Mouse (Mus musculus): ENCODE measurements around the gene Ctns. TPM values are rescaled to one million over a fixed set of nuclear protein-coding genes. Genes with fewer than 3 reads are reported as not detected.

Gene Ctns
- total and polyA plus RNA-seq, 3 experiments: 4.8 to 5.9 (median 5.2) TPM

- H3K27ac ChIP-seq (ENCODE audit: insufficient read depth, low read depth): no peak overlapping the region
These were observed 20.9 kb downstream of the Ctns start for GRCm38 (mm10) chr11:73177895-73178294.

GRCm38 (mm10) chr11:73177509-73177875, 21.4 kb downstream of the Ctns start:
- H3K36me3 ChIP-seq (replicated peaks in 1 of 2; ENCODE audit: control insufficient read depth in 1 of 2, insufficient read depth in 1 of 2, low read length in 1 of 2): peaks cover 3 to 28% of the 10 kb centered on the region in 2 experiments
- peak; percentile 14 for DNase-seq (ENCODE audit: extremely low read depth)
- no peaks in the 10 kb centered on the region for H3K9me3 ChIP-seq (replicated peaks; ENCODE audit: low read length)
- in situ Hi-C loops (cut with MboI; ENCODE audit: low pct_ligation_motif_present, low pct_unique_long_range_greater_than_20kb, low sequenced_read_pairs) (no loop called here), dilution Hi-C loops (cut with MboI; ENCODE audit: extremely low pct_ligation_motif_present, extremely low pct_unique_long_range_greater_than_20kb, low sequenced_read_pairs) (no loop called here)
- peak overlapping the region; percentile 25 for H3K9ac ChIP-seq (ENCODE audit: insufficient read depth, low read depth)
- H3K27ac ChIP-seq (ENCODE audit: insufficient read depth, low read depth): no peak overlapping the region
- H3K27me3 ChIP-seq (replicated peaks): peaks cover 30% of the 10 kb centered on the region
- H3K4me2 ChIP-seq (ENCODE audit: insufficient read depth, low read depth, poor library complexity, severe bottlenecking): peak overlapping the region; percentile 86
- TF ChIP-seq POLR2AphosphoS2 (IDR thresholded peaks at IDR 0.05; ENCODE audit: low read depth, low read length): no peak
- no peak for TF ChIP-seq MAZ (IDR thresholded peaks at IDR 0.05; ENCODE audit: low read depth, low read length)
- TF ChIP-seq ZC3H11A (IDR thresholded peaks at IDR 0.05; ENCODE audit: low read depth, low read length): no peak
- no peak for TF ChIP-seq ETS1 (conservative IDR thresholded peaks at IDR 0.05; ENCODE audit: low read depth, low read length)
- TF ChIP-seq HCFC1 (IDR thresholded peaks at IDR 0.05; ENCODE audit: low read depth, low read length): no peak
- no peak for TF ChIP-seq IRF4 (IDR thresholded peaks at IDR 0.05; ENCODE audit: low read depth, low read length)
- TF ChIP-seq TBP (conservative IDR thresholded peaks at IDR 0.05; ENCODE audit: low read depth, low read length): no peak
- TF ChIP-seq SMC3 (IDR thresholded peaks at IDR 0.05; ENCODE audit: low read depth, low read length): no peak
- TF ChIP-seq RCOR1 (conservative IDR thresholded peaks at IDR 0.05; ENCODE audit: low read depth, low read length): no peak
- TF ChIP-seq BHLHE40 (IDR thresholded peaks at IDR 0.05; ENCODE audit: low read depth, low read length): no peak
- TF ChIP-seq USF2 (conservative IDR thresholded peaks at IDR 0.05; ENCODE audit: low read depth, low read length): no peak
- H3K4me3 ChIP-seq (replicated peaks in 1 of 3; ENCODE audit: low read depth in 2 of 3, low read length in 2 of 3, poor library complexity in 1 of 3): peak overlapping the region; percentile 64 to 70 (median 68)
- peaks cover 27% of the 10 kb centered on the region for H3K79me2 ChIP-seq (replicated peaks; ENCODE audit: control insufficient read depth, extremely low read depth, insufficient read depth, poor library complexity, severe bottlenecking)
- H3K4me1 ChIP-seq (ENCODE audit: control insufficient read depth in 1 of 2, insufficient read depth in 2 of 2): peaks cover 0 to 31% of the 10 kb centered on the region in 2 experiments; a peak in 2 of 4 replicates

More at GRCm38 (mm10) chr11:73177895-73178294, 20.9 kb downstream of the Ctns start:
- Histone ChIP-seq H3K9ac (ENCODE audit: insufficient read depth, low read depth) (peak overlapping the region; percentile 25; the same call in 1 of the 2 replicates), H3K4me2 (ENCODE audit: insufficient read depth, low read depth, poor library complexity, severe bottlenecking) (peak overlapping the region; percentile 86), H3K9me3 (replicated peaks; ENCODE audit: low read length) (no peaks in the 10 kb centered on the region), H3K27me3 (replicated peaks) (peaks cover 30% of the 10 kb centered on the region), H3K4me3 (replicated peaks in 1 of 3; ENCODE audit: low read depth in 2 of 3, low read length in 2 of 3, poor library complexity in 1 of 3) (peak overlapping the region; percentile 22 to 70 (median 64)), H3K36me3 (replicated peaks in 1 of 2; ENCODE audit: control insufficient read depth in 1 of 2, insufficient read depth in 1 of 2, low read length in 1 of 2) (peaks cover 3 to 23% of the 10 kb centered on the region in 2 experiments), H3K79me2 (replicated peaks; ENCODE audit: control insufficient read depth, extremely low read depth, insufficient read depth, poor library complexity, severe bottlenecking) (peaks cover 27% of the 10 kb centered on the region), H3K4me1 (ENCODE audit: control insufficient read depth in 1 of 2, insufficient read depth in 2 of 2) (peaks cover 0 to 28% of the 10 kb centered on the region in 2 experiments; a peak in 2 of 4 replicates)
- in situ Hi-C loops (cut with MboI; ENCODE audit: low pct_ligation_motif_present, low pct_unique_long_range_greater_than_20kb, low sequenced_read_pairs): no loop called here
- dilution Hi-C loops (cut with MboI; ENCODE audit: extremely low pct_ligation_motif_present, extremely low pct_unique_long_range_greater_than_20kb, low sequenced_read_pairs): no loop called here
- no peak for DNase-seq (ENCODE audit: extremely low read depth)
- TF ChIP-seq MAFK (IDR thresholded peaks at IDR 0.05; ENCODE audit: insufficient replicate concordance, low read length) (no peak), MAZ (IDR thresholded peaks at IDR 0.05; ENCODE audit: low read depth, low read length) (no peak), IRF4 (IDR thresholded peaks at IDR 0.05; ENCODE audit: low read depth, low read length) (no peak), RCOR1 (conservative IDR thresholded peaks at IDR 0.05; ENCODE audit: low read depth, low read length) (no peak), CHD1 (IDR thresholded peaks at IDR 0.05; ENCODE audit: low read depth, low read length) (no peak), ZNF384 (IDR thresholded peaks at IDR 0.05; ENCODE audit: low read depth, low read length) (no peak), MEF2A (IDR thresholded peaks at IDR 0.05; ENCODE audit: borderline replicate concordance, low read depth, low read length) (no peak)

Measured in CH12.LX (cell line).